Mouse (Mus musculus) CD4-positive, CD25-positive, alpha-beta regulatory T cell, adult 4 months (primary cell): ENCODE measurements around the gene Pan3. TPM values are rescaled to one million over a fixed set of nuclear protein-coding genes. Genes with fewer than 3 reads are reported as not detected.

Experiments
- ATAC-seq: one replicate; pipeline ENCODE4 v1.8.0; 2017
- polyA plus RNA-seq, 2 experiments: library from polyadenylated mRNA; unstranded; fragments of 100-300 nt; shearing (Covaris generic); gene quantifications; one replicate each; pipeline ENCODE4 v1.2.1; 2017

Pan3 gene
- 100 to 1,000 TPM; 180 to 227 TPM for polyA plus RNA-seq

- peak; percentile 67 for ATAC-seq
These were observed at the start of gene Pan3 for GRCm38 (mm10) chr5:147429535-147430305. Pan3 (plus strand) TSS chr5:147430161.

GRCm38 (mm10) chr5:147381396-147381795 lies 48.6 kb upstream of the Pan3 start:
- ATAC-seq = no peak

GRCm38 (mm10) chr5:147386865-147387264 lies 43.1 kb upstream of the Pan3 start:
- no peak for ATAC-seq

DNA sequence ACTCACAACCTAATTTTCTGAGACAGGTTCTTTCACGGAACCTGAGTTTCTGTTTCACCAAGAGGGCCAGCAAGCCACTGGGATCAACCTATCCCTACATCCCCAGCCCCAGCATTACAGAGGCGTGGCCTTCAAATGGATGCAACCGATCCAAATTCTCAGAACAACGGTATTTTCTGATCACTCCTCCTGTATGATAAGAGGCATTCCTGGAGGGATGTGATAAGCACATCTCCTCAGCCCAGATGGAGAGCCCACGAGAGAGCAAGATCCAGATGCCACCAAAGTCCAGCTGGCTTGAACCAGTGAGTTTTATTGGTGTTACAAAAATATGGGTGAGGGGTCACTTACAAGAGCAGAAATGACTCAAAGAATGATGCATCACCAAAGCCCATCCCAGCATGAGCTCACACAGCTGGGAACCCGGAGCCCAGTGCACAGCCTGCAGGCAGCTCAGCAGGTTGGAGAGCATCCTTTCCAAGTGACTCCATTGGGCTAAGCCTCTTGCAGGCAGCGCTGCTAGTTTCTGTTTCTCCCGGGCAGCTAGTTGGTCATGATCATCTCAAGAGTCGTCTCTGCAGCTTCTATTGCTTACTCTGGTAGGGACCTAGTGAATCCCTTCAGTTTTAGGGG lies 41.5 kb upstream of the Pan3 start:
- ATAC-seq = no peak

GRCm38 (mm10) chr5:147389052-147389451 lies 40.9 kb upstream of the Pan3 start:
- ATAC-seq = no peak

DNA sequence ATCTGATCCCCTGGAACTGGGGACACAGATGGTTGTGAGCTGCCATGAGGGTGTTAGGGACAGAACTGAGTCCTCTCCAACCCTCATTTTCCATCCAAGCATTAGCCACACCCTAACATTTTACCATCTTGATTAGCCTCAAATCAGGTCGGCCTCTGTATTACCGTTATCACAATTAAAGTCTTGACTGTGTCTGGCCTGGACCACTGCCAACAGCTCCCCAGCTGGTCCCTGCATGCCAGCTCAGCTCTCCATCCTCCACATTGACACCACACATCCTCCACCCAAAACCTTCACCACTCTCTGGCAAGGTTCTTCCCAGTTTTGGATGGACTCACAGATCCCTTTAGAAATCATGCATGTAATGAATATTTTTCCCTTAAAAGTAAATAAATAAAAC lies 39.2 kb upstream of the Pan3 start:
- ATAC-seq = no peak

DNA sequence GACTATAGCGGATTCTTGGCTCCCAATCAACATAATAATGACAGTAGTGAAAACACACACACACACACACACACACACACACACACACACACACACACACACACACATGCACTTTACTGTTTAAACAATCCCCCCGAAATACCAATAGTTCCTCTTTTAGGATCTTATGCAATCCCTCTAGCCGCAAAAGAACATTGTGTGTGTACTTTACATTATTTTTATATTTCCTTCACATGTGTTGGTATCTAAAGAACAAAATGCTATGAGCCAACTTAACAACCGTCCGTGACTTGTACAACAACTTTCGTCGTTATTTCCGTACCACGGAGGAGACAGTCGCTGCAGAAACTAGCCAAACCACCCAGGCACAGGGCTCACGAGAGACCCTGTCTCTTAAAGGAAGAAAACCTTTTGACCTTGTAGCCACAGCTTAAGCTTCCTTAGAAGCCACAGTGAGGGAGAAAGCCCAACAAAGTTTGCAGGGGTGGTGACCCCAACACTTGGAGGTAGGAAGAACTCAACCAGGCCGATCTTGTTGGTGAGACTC lies 37.2 kb upstream of the Pan3 start:
- ATAC-seq = no peak

DNA sequence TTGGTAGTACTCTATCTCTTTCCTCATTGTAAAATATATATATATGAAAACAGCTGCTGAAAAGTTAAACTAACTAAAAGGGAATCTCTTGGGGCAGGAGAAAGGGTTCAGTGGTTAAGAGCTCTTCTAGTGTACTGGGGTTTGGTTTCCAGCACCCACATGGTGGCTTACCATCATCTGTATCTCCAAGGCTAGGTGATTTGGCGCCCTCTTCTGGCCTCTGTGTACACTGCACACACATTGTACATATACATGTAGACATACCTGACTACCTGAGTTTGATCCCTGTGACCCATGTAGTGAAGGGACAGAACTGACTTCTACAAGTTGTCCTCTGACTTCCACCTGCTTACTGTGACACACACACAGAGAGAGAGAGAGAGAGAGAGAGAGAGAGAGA lies 34.9 kb upstream of the Pan3 start:
- ATAC-seq = no peak

DNA sequence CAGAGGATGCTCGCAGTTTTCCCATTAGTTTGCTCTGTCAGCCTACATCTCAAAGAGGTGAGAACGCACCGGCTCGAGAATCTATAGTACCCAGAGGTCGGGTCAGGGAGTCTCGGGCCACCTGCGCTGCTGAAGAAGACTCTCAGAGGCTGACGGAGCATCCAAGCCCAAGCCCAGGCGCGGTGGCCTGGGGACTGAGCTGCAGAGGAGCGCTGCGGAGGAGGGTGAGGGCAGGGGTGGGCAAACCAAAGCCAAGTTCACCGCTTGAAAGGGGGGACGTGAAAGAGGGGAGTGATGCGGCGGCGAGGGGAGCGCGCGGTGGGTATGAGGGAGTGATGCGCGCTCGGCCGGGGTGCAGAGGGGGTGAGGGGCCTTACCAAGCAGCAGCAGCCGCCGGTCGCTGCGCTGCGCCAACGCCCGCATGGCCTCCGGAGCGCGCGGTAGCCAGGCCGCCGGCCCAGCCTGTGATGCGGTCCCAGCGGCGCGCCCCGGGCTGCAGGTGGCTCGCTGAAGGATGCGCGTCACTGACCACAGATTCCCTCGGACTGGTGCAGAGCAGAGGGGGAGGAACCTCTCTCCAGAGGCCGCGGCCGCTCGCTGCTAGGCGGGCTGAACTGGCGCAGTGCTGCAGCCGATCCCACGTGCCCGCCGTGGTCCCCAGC lies 30.0 kb upstream of the Pan3 start, which contains the start of gene Flt3:
Gene Flt3, minus strand, starts transcription at position 647 of the 662 bp plus-strand sequence.
- no peak for ATAC-seq

DNA sequence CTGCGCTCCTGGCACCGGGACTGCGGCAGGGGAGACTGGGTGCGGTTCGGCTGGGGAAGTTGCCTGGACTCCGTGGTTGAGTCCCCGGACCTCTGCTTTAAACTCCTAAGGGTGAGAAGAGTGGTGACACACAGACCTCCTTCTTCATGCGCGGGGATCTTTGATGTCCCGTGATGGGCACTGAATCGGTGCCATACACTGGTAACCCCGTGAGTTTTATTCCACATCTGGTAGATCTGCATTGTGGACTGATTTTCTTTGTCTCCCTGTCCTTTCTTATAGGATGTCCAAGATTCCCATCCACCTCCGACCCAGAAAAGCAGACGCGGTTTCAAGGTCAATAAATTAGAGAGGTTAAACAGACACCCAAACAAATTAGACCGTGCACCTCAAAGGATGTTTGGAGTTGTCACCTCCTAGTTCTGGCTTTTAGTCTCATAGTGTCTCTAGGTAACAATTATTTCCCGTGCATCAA lies 29.4 kb upstream of the Pan3 start:
- no peak for ATAC-seq

DNA sequence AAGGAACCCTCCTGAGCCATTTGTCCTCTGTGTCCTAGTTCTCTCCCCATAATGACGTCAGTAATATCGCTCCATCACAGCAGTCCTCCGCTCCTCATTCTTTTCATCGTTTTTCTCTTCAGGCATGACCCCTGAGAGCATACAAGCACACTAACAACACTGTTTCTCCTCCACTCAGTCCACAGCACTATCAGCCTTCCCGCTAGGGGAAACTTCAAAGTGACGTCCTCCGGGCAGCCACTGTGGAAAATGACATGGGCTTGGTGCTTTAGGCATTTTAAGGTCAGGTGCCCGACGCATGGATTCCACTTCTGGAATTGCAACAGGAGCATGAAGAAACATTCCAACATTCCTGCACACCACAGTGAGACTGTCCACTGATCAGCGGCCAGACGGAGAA lies 28.9 kb upstream of the Pan3 start:
- ATAC-seq = no peak

DNA sequence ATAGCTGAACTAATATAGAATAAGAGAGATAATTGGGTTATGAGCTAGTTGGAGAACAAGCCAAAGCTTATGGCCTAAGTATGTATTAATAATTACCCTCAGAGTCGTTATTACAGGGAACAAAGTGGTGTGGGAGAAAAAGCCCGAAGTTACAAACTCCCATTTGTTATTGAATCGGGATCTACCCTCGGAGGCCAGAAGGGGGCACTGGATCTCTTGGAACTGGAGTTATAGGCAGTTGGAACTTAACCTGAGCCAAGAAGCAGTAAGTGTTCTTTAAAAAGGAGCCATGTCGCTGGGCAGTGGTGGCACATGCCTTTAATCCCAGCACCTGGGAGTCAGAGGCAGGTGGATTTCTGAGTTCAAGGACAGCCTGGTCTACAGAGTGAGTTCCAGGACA lies 27.5 kb upstream of the Pan3 start:
- ATAC-seq = no peak

GRCm38 (mm10) chr5:147406135-147406534 lies 23.8 kb upstream of the Pan3 start:
- no peak for ATAC-seq

- no peak for ATAC-seq
These were observed 21.2 kb upstream of the Pan3 start for GRCm38 (mm10) chr5:147408731-147409130.

DNA sequence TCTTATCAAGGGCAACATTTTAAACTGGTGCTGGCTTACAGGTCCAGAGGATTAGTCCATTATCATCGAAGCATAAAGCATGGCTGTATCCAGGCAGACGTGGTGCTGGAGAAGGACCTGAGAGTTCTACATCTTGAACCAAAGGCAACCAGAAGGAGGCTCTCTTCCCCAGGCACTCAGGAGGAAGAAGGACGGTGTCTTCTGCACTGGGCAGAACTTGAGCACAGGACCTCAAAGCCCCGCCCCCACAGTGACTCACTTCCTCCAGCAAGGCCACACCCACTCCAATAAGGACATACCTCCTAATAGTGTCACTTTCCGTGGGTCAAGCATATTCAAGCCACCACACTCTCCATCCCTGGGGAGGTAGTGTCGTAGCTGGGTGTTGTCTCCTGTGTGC lies 19.4 kb upstream of the Pan3 start:
- ATAC-seq = no peak

GRCm38 (mm10) chr5:147417986-147418385 lies 12.0 kb upstream of the Pan3 start:
- peak; percentile 22 for ATAC-seq

DNA sequence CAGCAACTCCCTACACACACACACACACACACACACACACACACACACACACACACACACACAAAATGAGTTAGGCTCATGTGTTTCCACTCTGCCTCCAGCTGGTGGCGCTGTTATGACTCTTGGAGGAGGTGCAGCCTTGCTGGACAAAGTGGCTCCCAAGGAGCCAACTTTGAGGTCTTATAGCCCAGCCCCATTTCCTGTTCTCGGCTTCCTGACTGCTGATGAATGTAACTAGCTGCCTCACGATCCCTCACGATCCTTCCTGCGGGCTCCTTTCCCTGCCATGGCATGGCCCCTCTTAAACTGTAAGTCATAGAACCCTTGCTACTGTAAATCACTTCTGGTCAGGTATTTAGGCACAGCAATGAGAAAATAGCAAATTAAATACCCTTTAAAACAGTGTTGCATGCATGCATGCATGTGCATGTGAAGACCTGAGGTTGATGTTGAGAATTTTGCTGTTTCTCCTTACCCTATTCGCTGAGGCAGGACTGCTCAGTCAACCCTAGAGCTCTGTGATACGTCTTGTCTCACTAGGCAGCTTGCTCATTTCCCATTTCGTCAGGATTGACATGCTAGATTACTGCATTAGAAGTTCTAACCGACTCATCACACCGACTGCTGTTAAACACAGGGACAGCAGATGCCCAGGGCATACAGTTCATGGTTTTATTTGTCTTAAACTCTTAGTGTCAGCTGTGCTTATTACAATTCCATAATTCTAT lies 11.4 kb upstream of the Pan3 start:
- peak; percentile 97 for ATAC-seq

- ATAC-seq = no peak
These were observed 6.3 kb upstream of the Pan3 start for GRCm38 (mm10) chr5:147423612-147424011.

DNA sequence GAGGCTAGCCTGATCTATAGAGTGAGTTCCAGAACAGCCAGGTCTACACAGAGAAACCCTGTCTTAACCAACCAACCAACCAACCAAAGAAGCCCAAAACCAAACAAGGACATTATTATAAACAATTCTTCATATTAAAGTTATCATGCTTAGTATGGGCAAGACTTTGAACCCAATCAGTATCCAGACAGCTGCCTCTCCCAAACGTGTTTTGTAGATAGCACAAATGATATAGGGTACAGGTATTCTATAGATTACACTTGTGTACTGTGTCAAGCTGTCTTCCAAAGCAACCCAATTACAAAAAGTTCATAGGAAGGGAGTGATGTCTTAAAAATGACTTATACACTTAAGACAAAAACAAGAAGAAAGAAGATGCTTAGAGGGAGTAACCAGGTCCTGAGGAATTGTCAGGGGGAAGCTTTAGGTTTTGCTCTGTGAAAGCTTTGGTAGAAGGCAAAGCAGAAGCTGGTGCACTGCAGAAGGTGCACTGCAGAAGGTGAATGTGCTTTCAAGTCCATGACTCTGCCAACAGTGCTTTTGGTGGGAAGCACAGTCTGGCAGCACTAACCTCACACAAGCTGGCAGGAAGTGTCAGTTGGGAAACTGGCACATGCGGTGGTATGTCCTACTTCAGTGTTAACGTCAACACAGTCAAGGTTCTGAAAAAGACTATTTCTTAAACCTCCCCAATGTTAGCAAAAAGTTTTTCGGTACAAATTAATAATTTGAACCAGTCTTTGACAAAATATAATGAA lies 3.7 kb upstream of the Pan3 start:
- no peak for ATAC-seq

DNA sequence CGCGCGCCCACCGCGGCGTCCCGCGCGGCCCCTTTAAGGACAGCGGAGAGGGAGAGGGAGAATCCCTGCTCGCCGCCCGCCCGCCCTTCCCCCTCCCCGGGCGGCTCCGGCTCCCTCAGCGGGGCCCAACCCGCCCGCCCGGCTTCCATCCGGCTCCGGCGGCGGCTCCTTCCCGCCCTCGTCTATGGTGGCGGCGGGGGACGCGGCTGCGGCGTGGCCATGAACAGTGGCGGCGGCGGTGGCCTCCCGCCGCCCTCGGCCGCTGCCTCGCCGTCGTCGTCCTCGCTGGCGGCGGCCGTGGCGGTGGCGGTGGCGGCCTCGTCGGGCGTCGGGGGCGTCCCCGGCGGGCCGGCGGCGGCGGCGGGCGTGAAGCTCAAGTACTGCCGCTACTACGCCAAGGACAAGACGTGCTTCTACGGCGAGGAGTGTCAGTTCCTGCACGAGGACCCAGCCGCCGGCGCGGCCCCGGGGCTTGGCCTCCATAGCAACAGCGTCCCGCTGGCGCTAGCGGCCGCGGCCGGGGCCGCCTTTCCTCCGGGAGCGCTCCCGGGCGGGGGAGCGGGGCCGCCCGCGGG lies 487 bp downstream of the Pan3 start:
- peak; percentile 17 for ATAC-seq
